Mouse (Mus musculus) heart, postnatal 0 days (tissue): ENCODE measurements around the gene Ypel3. TPM values are rescaled to one million over a fixed set of nuclear protein-coding genes. Genes with fewer than 3 reads are reported as not detected.
A peak's percentile ranks its signal among the peaks of the same experiment; 100 is the strongest.

Experiments
- ATAC-seq: fragments of 200-750 bp; cut with Nextera tagmentation; 2 replicates; pipeline ENCODE4 v1.8.0; 2017; ENCODE audit warnings: low read depth, moderate number of reproducible peaks, moderate library complexity; ENCODE audit not compliant: insufficient read depth
- DNase-seq: peaks from one replicate; pipeline ENCODE4 v3.0.0-alpha.2; 2016; ENCODE audit warnings: low spot score
- H3K27ac ChIP-seq: fragments of 300-500 bp; sonication (generic); 2 replicates; pipeline ENCODE4 v1.5.1; 2014; ENCODE audit warnings: low read depth, mild to moderate bottlenecking
- H3K27me3 ChIP-seq: fragments of 300-500 bp; sonication (generic); 2 replicates; pipeline ENCODE4 v1.6.1; 2014; ENCODE audit warnings: low read length, mixed read lengths; ENCODE audit not compliant: control insufficient read depth, insufficient read depth
- H3K36me3 ChIP-seq: fragments of 300-500 bp; sonication (generic); replicated peaks from 2 replicates; pipeline ENCODE4 v1.6.1; 2014; ENCODE audit warnings: low read length, mixed read lengths; ENCODE audit not compliant: control insufficient read depth, insufficient read depth
- H3K4me1 ChIP-seq: fragments of 300-500 bp; sonication (generic); 2 replicates; pipeline ENCODE4 v1.6.1; 2014; ENCODE audit warnings: antibody characterized with exemption; ENCODE audit not compliant: control insufficient read depth, insufficient read depth
- H3K4me2 ChIP-seq: fragments of 300-500 bp; sonication (generic); 2 replicates; pipeline ENCODE4 v1.6.1; 2014; ENCODE audit warnings: low read depth, mild to moderate bottlenecking, low read length, moderate library complexity
- H3K4me3 ChIP-seq: fragments of 300-500 bp; sonication (generic); 2 replicates; pipeline ENCODE4 v1.5.1; 2014; ENCODE audit warnings: low read depth, low read length
- H3K9ac ChIP-seq: fragments of 300-500 bp; sonication (generic); replicated peaks from 2 replicates; pipeline ENCODE4 v1.6.1; 2014; ENCODE audit warnings: low read depth, low read length, mixed read lengths
- H3K9me3 ChIP-seq: fragments of 300-500 bp; sonication (generic); replicated peaks from 2 replicates; pipeline ENCODE4 v1.6.1; 2016; ENCODE audit warnings: low read length; ENCODE audit not compliant: control insufficient read depth
- CTCF ChIP-seq: IDR thresholded peaks from 2 replicates; pipeline ENCODE4 v1.5.1; 2016; ENCODE audit warnings: antibody characterized with exemption, control low read depth, low read depth
- EP300 ChIP-seq: IDR thresholded peaks from 2 replicates; pipeline ENCODE4 v1.6.1; 2016; ENCODE audit warnings: antibody characterized with exemption, low read depth
- WGBS: fragments of 180-500 bp; shearing (Covaris S2); extraction: QIAGEN DNeasy Blood & Tissue Kit; methylation state at CpG from one replicate; pipeline ENCODE4 v1.1.7; 2014; 5-methylcytosine and 5-hydroxymethylcytosine counted together
- polyA plus RNA-seq: library from polyadenylated mRNA; unstranded; fragments of >200 nt; fragmentation: Nextera tagmentation; extraction: Ambion mirVana; gene quantifications from 2 replicates; pipeline ENCODE4 v1.2.1, GENCODE M21; 2015
- total RNA-seq: library from RNA; depleted of rRNA; stranded (reverse); fragments of >200 nt; gene quantifications from 2 replicates; pipeline ENCODE4 v1.2.3, GENCODE M21; 2014; ENCODE audit warnings: low replicate concordance; rRNA removed

The Ypel3 gene
- total and polyA plus RNA-seq, 2 experiments from 2014 or later: 84.1 to 146 TPM

DNA sequence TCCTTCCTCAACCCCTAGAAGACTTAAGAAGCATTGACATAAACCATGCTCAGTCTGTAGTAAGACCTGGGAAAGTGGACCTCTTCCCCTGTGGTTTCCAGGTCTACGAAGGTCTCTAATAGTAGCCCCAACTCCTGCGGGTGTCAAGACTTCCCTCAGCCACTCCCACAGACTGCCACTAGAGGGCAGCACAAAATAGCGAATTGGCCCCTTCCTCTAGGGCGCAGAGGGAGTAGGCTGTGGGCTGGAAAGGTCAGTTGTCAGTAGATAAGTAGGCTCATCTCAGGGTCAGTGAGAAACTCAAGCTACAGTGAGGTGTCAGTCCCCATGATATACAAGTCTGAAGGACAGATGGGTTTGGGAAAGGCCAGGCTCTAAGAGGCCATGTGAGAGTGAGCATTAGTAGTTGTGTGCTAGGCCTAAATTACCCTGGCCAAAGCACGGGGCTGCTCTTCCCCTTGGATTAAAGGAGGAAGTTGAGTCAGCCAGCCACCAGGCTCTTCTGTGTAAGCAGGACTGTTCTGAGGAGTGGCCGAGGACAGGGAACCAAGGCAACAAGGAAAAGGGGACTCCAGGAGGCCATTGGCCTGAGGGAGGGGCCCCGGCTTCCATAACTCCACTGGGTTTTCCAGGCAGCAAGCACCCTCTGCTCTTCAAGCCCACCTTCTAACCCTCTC, 45.2 kb downstream of the Ypel3 start:
- no peak overlapping the region for H3K27ac ChIP-seq
- WGBS: 26% methylated on average over 7 of the region's 7 CpGs
- H3K36me3 ChIP-seq: no peaks in the 10 kb centered on the region
- TF ChIP-seq EP300 (no peak), CTCF (peak; percentile 92)
- DNase-seq (peak; percentile 47), ATAC-seq (peak; percentile 45; the same call in 1 of the 2 replicates)
- no peak overlapping the region for H3K4me3 ChIP-seq
- no peak overlapping the region for H3K9ac ChIP-seq
- H3K27me3 ChIP-seq: peaks cover 30% of the 10 kb centered on the region
- H3K9me3 ChIP-seq: no peaks in the 10 kb centered on the region
- no peak overlapping the region for H3K4me2 ChIP-seq
- no peaks in the 10 kb centered on the region; the same call in 1 of the 2 replicates for H3K4me1 ChIP-seq

DNA sequence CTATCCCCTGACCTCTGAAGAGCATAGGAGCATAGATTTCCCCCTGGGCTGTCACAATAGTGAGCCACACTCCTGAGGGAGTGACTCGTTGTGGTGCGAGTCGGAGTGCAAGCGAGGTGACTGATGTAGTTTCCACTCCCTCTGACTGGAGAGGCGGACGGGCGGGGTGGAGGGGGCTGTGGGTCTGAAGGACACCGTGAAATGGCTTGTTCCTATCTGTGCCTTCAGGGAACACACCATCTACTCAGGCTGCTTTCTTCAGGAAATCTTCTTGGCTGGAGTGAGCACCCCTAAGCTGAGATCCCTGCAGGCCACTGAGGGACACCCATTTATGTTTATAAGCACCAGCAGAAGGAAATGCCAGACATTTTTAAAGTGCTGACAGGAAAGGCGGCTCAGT, 46.0 kb downstream of the Ypel3 start:
- no peak for DNase-seq
- no peaks in the 10 kb centered on the region for H3K9me3 ChIP-seq
- ATAC-seq: no peak
- WGBS: 24% methylated on average over 9 of the region's 9 CpGs
- no peaks in the 10 kb centered on the region; the same call in 1 of the 2 replicates for H3K4me1 ChIP-seq
- H3K4me2 ChIP-seq: peak overlapping the region; percentile 57; the same call in 1 of the 2 replicates
- H3K9ac ChIP-seq: no peak overlapping the region
- peaks cover 30% of the 10 kb centered on the region for H3K27me3 ChIP-seq
- TF ChIP-seq CTCF: no peak
- no peak for TF ChIP-seq EP300
- no peak overlapping the region for H3K27ac ChIP-seq
- no peaks in the 10 kb centered on the region for H3K36me3 ChIP-seq
- no peak overlapping the region for H3K4me3 ChIP-seq

DNA sequence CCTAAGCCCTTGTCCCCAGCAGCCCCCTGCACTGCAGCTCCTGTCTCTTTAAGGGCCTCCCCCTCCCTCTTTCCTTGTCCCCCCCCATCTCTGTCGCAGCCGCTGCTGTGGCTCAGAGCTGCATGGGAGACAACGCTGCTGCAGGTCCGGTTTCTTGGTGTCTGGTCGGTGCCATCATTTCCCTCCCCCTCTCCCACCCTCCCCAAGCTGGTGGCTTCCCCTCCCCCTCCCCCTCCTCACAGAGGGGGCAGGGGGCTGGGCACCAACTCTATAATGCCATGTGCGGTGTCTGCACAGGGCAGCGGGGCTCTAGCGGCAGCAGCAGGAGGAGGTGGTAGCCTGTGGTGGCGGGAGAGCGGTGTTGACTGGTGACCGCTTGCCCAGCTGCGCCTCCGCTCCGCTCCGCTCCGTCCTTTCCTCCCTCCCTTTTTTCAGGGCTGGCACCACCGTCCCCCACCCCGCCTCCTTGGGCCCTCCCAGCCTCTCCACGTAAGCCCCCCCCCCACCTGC, 46.5 kb downstream of the Ypel3 start:
- no peak for DNase-seq
- WGBS: 3% methylated on average over 18 of the region's 19 CpGs
- Histone ChIP-seq H3K27ac (no peak overlapping the region), H3K9ac (no peak overlapping the region; the same call in 1 of the 2 replicates), H3K27me3 (peaks cover 30% of the 10 kb centered on the region), H3K4me3 (peak overlapping the region; percentile 24), H3K4me1 (no peaks in the 10 kb centered on the region; the same call in 1 of the 2 replicates), H3K36me3 (no peaks in the 10 kb centered on the region), H3K4me2 (peak overlapping the region; percentile 57), H3K9me3 (no peaks in the 10 kb centered on the region)
- 0 out of 2 replicates have a peak, but pooled peaks have one; percentile 18 for ATAC-seq
- TF ChIP-seq CTCF (no peak), EP300 (no peak)

DNA sequence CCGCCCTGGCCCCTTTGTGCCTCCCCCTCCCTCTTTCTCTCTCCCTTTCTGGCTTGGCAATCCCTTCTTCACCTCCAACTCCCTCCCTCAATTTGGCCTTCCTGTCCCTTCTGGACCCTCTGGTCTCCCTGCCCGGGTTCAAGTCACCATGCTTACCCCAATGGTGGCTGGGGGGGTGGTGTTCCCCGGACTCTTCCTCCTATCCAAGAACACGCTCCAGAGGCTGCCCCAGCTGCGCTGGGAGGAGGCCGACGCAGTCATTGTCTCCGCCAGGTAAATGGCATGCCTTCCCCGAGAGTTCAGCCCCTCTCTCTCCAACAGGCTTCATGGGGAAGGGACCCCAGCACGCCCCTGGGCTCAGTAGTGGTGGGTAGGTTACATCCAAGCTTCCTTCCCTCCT, 47.2 kb downstream of the Ypel3 start:
- TF ChIP-seq EP300: no peak
- TF ChIP-seq CTCF: no peak
- H3K4me2 ChIP-seq: no peak overlapping the region
- ATAC-seq: no peak
- DNase-seq: no peak
- H3K4me3 ChIP-seq: no peak overlapping the region
- no peak overlapping the region for H3K9ac ChIP-seq
- no peaks in the 10 kb centered on the region for H3K36me3 ChIP-seq
- whole genome bisulfite sequencing: 15% methylated on average over 10 of the region's 10 CpGs
- H3K27ac ChIP-seq: no peak overlapping the region
- no peaks in the 10 kb centered on the region for H3K9me3 ChIP-seq
- peaks cover 31% of the 10 kb centered on the region for H3K27me3 ChIP-seq
- no peaks in the 10 kb centered on the region; the same call in 1 of the 2 replicates for H3K4me1 ChIP-seq

DNA sequence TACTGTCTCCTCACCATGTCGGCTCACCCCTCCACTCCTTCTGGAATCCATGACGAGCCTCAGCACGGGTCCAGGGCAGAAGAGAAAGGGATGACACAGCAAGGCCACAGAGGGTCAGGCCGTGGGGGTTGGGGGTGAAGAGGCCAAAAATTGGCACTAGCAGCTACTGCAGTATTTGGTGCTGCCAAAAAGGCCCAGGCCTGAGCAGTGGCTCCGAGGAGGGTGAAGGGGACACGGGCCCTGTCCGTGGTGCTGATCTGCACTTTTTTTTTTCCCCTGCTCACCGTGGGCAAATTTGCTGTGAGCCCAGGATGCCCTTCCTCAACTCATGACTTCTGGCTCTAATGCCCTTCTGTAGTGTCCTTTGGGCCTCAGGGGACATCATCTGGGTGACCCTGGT, 48.6 kb downstream of the Ypel3 start:
- 13% methylated on average over 8 of the region's 8 CpGs for WGBS
- Histone ChIP-seq H3K4me2 (no peak overlapping the region), H3K4me3 (no peak overlapping the region), H3K27ac (no peak overlapping the region), H3K9me3 (no peaks in the 10 kb centered on the region), H3K36me3 (no peaks in the 10 kb centered on the region), H3K4me1 (no peaks in the 10 kb centered on the region; the same call in 1 of the 2 replicates), H3K9ac (no peak overlapping the region), H3K27me3 (peaks cover 42% of the 10 kb centered on the region)
- TF ChIP-seq EP300 (no peak), CTCF (no peak)
- ATAC-seq (no peak), DNase-seq (no peak)

DNA sequence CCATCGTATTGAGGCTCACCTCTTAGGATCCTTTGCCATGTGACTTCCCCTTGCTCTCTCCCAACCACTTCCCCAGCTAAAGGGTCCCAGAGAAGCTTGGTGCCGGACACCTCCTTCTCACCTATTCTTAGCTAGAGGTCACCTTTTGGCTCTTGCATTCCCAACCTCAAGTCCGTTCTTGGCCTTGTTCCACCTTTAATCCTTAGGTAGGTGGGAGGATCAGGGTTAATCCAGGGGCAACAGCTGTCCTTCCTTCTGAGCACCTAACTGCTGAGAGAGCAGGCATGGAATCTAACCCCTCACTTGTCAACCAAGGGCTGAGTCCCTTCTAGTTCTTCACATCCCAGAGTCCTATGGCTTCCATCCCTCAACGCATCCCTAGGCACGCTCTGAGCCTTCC, 49.2 kb downstream of the Ypel3 start:
- 57% methylated on average over 5 of the region's 5 CpGs for WGBS
- H3K9me3 ChIP-seq: no peaks in the 10 kb centered on the region
- peaks cover 42% of the 10 kb centered on the region for H3K27me3 ChIP-seq
- no peaks in the 10 kb centered on the region for H3K36me3 ChIP-seq
- no peaks in the 10 kb centered on the region; the same call in 1 of the 2 replicates for H3K4me1 ChIP-seq
- no peak overlapping the region for H3K4me2 ChIP-seq
- ATAC-seq: no peak
- H3K9ac ChIP-seq: no peak overlapping the region
- no peak overlapping the region for H3K27ac ChIP-seq
- no peak overlapping the region for H3K4me3 ChIP-seq
- no peak for TF ChIP-seq CTCF
- TF ChIP-seq EP300: no peak
- no peak for DNase-seq

Other genes with a start within 250 kb of the Ypel3 start
Only the 30 nearest of the 31 such genes appear.
- 88.8 and 103 TPM in 2 replicates for gene Eif3c, start 210.5 kb upstream of the Ypel3 start, total RNA-seq
- gene Eif3c, start 210.5 kb upstream of the Ypel3 start, polyA plus RNA-seq: 108 and 114 TPM in 2 replicates
- gene Apobr, start 192.0 kb upstream of the Ypel3 start, total RNA-seq: not detected in 2 replicates
- 0.34 and 0.40 TPM in 2 replicates for gene Apobr, start 192.0 kb upstream of the Ypel3 start, polyA plus RNA-seq
- gene Cln3, start 191.1 kb upstream of the Ypel3 start, total RNA-seq: 14.8 and 17.1 TPM in 2 replicates
- 14.9 and 17.0 TPM in 2 replicates for gene Cln3, start 191.1 kb upstream of the Ypel3 start, polyA plus RNA-seq
- not detected in 2 replicates for gene Il27, start 182.0 kb upstream of the Ypel3 start, total RNA-seq
- gene Il27, start 182.0 kb upstream of the Ypel3 start, polyA plus RNA-seq: not detected in 2 replicates
- 1.3 and 4.1 TPM in 2 replicates for gene Nupr1, start 146.1 kb upstream of the Ypel3 start, total RNA-seq
- 8.9 and 13.0 TPM in 2 replicates for gene Nupr1, start 146.1 kb upstream of the Ypel3 start, polyA plus RNA-seq
- 15.9 and 20.7 TPM in 2 replicates for gene Sgf29, start 127.6 kb upstream of the Ypel3 start, total RNA-seq
- gene Sgf29, start 127.6 kb upstream of the Ypel3 start, polyA plus RNA-seq: 21.9 and 25.3 TPM in 2 replicates
- gene Sult1a1, start 100.5 kb upstream of the Ypel3 start, total RNA-seq: 64.2 and 78.2 TPM in 2 replicates
- gene Sult1a1, start 100.5 kb upstream of the Ypel3 start, polyA plus RNA-seq: 24.8 and 30.4 TPM in 2 replicates
- gene Bola2, start 81.6 kb upstream of the Ypel3 start, total RNA-seq: 29.3 and 36.5 TPM in 2 replicates
- gene Bola2, start 81.6 kb upstream of the Ypel3 start, polyA plus RNA-seq: 89.0 and 93.7 TPM in 2 replicates
- 6.2 and 12.6 TPM in 2 replicates for gene Slx1b, start 81.2 kb upstream of the Ypel3 start, total RNA-seq
- 4.9 and 6.3 TPM in 2 replicates for gene Slx1b, start 81.2 kb upstream of the Ypel3 start, polyA plus RNA-seq
- gene Coro1a, start 69.2 kb upstream of the Ypel3 start, total RNA-seq: 14.8 and 25.3 TPM in 2 replicates
- gene Coro1a, start 69.2 kb upstream of the Ypel3 start, polyA plus RNA-seq: 8.4 and 8.5 TPM in 2 replicates
- 59.2 and 69.4 TPM in 2 replicates for gene Mapk3, start 17.4 kb upstream of the Ypel3 start, total RNA-seq
- 51.9 and 53.0 TPM in 2 replicates for gene Mapk3, start 17.4 kb upstream of the Ypel3 start, polyA plus RNA-seq
- 7.3 and 7.9 TPM in 2 replicates for gene Gdpd3, start 10.6 kb upstream of the Ypel3 start, total RNA-seq
- 0.69 and 0.77 TPM in 2 replicates for gene Gdpd3, start 10.6 kb upstream of the Ypel3 start, polyA plus RNA-seq
- 0.23 and 1.3 TPM in 2 replicates for gene Tbx6, start 4.5 kb downstream of the Ypel3 start, total RNA-seq
- 0.07 TPM in 1 of 2 replicates, not detected in the other for gene Tbx6, start 4.5 kb downstream of the Ypel3 start, polyA plus RNA-seq
- 93.7 and 118 TPM in 2 replicates for gene Ppp4c, start 15.5 kb downstream of the Ypel3 start, total RNA-seq
- gene Ppp4c, start 15.5 kb downstream of the Ypel3 start, polyA plus RNA-seq: 75.8 and 77.4 TPM in 2 replicates
- gene Fam57b, start 20.7 kb downstream of the Ypel3 start, total RNA-seq: 0.99 and 2.9 TPM in 2 replicates
- gene Fam57b, start 20.7 kb downstream of the Ypel3 start, polyA plus RNA-seq: 2.6 and 3.0 TPM in 2 replicates
- gene 4930451I11Rik, start 54.7 kb downstream of the Ypel3 start, total RNA-seq: not detected in 2 replicates
- not detected in 2 replicates for gene 4930451I11Rik, start 54.7 kb downstream of the Ypel3 start, polyA plus RNA-seq
- gene Doc2a, start 70.5 kb downstream of the Ypel3 start, total RNA-seq: 0.73 TPM in 1 of 2 replicates, not detected in the other
- gene Doc2a, start 70.5 kb downstream of the Ypel3 start, polyA plus RNA-seq: not detected in 2 replicates
- 2.6 and 5.3 TPM in 2 replicates for gene Hirip3, start 85.0 kb downstream of the Ypel3 start, total RNA-seq
- gene Hirip3, start 85.0 kb downstream of the Ypel3 start, polyA plus RNA-seq: 6.6 and 8.6 TPM in 2 replicates
- 16.6 and 29.5 TPM in 2 replicates for gene Ino80e, start 85.4 kb downstream of the Ypel3 start, total RNA-seq
- 35.8 and 37.0 TPM in 2 replicates for gene Ino80e, start 85.4 kb downstream of the Ypel3 start, polyA plus RNA-seq
- 47.4 and 47.9 TPM in 2 replicates for gene Taok2, start 107.7 kb downstream of the Ypel3 start, total RNA-seq
- gene Taok2, start 107.7 kb downstream of the Ypel3 start, polyA plus RNA-seq: 17.9 and 20.9 TPM in 2 replicates
- 19.9 and 30.0 TPM in 2 replicates for gene Tmem219, start 146.0 kb downstream of the Ypel3 start, total RNA-seq
- gene Tmem219, start 146.0 kb downstream of the Ypel3 start, polyA plus RNA-seq: 19.9 and 20.5 TPM in 2 replicates
- 6.8 and 8.2 TPM in 2 replicates for gene Kctd13, start 151.9 kb downstream of the Ypel3 start, total RNA-seq
- 11.2 TPM in 2 replicates for gene Kctd13, start 151.9 kb downstream of the Ypel3 start, polyA plus RNA-seq
- 0.23 TPM in 1 of 2 replicates, not detected in the other for gene Asphd1, start 172.6 kb downstream of the Ypel3 start, total RNA-seq
- gene Asphd1, start 172.6 kb downstream of the Ypel3 start, polyA plus RNA-seq: not detected in 2 replicates
- 8.7 and 14.2 TPM in 2 replicates for gene Sez6l2, start 173.6 kb downstream of the Ypel3 start, total RNA-seq
- 1.5 and 1.7 TPM in 2 replicates for gene Sez6l2, start 173.6 kb downstream of the Ypel3 start, polyA plus RNA-seq
- 135 and 150 TPM in 2 replicates for gene Cdipt, start 199.0 kb downstream of the Ypel3 start, total RNA-seq
- gene Cdipt, start 199.0 kb downstream of the Ypel3 start, polyA plus RNA-seq: 64.0 and 67.5 TPM in 2 replicates
- 1.8 TPM in 1 of 2 replicates, not detected in the other for gene Cdiptos, start 199.1 kb downstream of the Ypel3 start, total RNA-seq
- 1.2 and 1.5 TPM in 2 replicates for gene Cdiptos, start 199.1 kb downstream of the Ypel3 start, polyA plus RNA-seq
- gene Mvp, start 237.7 kb downstream of the Ypel3 start, total RNA-seq: 24.2 and 32.5 TPM in 2 replicates
- 16.1 and 17.4 TPM in 2 replicates for gene Mvp, start 237.7 kb downstream of the Ypel3 start, polyA plus RNA-seq
- not detected in 2 replicates for gene Pagr1b, start 239.5 kb downstream of the Ypel3 start, total RNA-seq
- not detected in 2 replicates for gene Pagr1b, start 239.5 kb downstream of the Ypel3 start, polyA plus RNA-seq
- gene Pagr1a, start 240.4 kb downstream of the Ypel3 start, total RNA-seq: not detected in 2 replicates
- 21.7 and 44.8 TPM in 2 replicates for gene Pagr1a, start 240.4 kb downstream of the Ypel3 start, polyA plus RNA-seq
- 22.8 and 24.8 TPM in 2 replicates for gene Gm42742, start 244.1 kb downstream of the Ypel3 start, total RNA-seq
- gene Gm42742, start 244.1 kb downstream of the Ypel3 start, polyA plus RNA-seq: 5.7 and 44.5 TPM in 2 replicates